In the genomic region with DNA sequence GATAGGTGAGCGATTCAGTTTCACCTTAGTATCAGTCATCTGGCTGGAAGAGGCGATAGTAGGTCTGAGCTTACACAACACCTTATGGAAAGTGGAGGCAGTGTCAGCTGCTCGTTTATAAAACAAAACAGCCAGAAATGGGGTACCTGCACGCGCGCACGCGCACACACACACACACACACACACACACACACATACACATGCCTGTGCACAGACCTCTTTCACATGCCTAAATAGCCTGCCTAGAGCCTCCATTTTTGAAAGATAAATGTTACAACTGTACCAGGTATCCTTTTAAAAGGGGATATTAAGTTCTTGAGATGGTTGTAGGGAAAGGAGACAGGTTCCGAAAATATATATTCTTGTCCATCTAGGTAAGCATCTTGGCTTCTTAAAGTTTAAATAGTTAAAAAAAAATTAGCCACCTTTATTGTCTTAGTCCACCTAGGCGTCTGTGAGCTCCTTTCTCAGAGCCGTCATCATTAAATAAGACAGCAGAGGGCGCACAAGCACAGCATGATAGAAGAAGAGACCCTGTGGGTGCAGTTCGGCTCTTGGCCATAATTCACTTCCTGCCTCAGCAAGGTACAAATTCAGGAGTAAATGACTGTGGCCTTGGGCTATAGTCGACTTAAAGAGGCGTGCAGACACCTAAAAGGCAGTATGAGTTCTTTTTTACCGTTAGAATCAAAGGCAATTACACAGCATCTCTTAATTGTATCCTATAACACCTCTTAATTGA, we compare ENCODE assay signal across 8 mouse cellular contexts.
DNase-seq lines count a peak whose midpoint lies in the region; ATAC-seq and TF ChIP-seq lines count a peak whose summit lies in the region.

No protein-coding gene starts in this region.

- H3K4me1 ChIP-seq in ES-E14 (ENCODE audit: control insufficient read depth in 2 of 2, insufficient read depth in 2 of 2, low read length in 2 of 2, poor library complexity in 1 of 2), result peaks cover 11 to 18% of the 10 kb centered on the region in 2 experiments
- H3K4me1 ChIP-seq in hindbrain, embryonic 10.5 days (replicated peaks), result no peaks in the 10 kb centered on the region

- 52% methylated on average over 16 of the region's 16 CpGs for WGBS in hindbrain, embryonic 10.5 days

- H3K4me3 ChIP-seq in ES-E14 (ENCODE audit: insufficient read depth in 1 of 2, low read depth in 1 of 2, low read length in 2 of 2, poor library complexity in 1 of 2, severe bottlenecking in 1 of 2), result no peak overlapping the region
- no peak overlapping the region for H3K4me3 ChIP-seq in hindbrain, embryonic 10.5 days

- no peak overlapping the region for H3K9ac ChIP-seq in ES-E14 (ENCODE audit: insufficient read depth, low read depth, low read length, poor library complexity, severe bottlenecking)

- H3K9me3 ChIP-seq in ES-E14 (ENCODE audit: control insufficient read depth, insufficient read depth, low read depth, low read length), result no peaks in the 10 kb centered on the region
- no peaks in the 10 kb centered on the region for H3K9me3 ChIP-seq in hindbrain, embryonic 10.5 days

- in situ Hi-C loops in ES-E14 (cut with MboI; ENCODE audit: low sequenced_read_pairs in 2 of 2, unreplicated experiment in 2 of 2), result loop anchor here in 1 of 2 experiments (5.0 kb wide), 1 partner anchor 544 kb away; no protein-coding TSS in a partner anchor

- H3K36me3 ChIP-seq in ES-E14 (ENCODE audit: control insufficient read depth, insufficient read depth, low read length, poor library complexity, severe bottlenecking), result no peaks in the 10 kb centered on the region
- no peaks in the 10 kb centered on the region for H3K36me3 ChIP-seq in hindbrain, embryonic 10.5 days

- DNase-seq in ES-E14 (ENCODE audit: low read depth, low spot score), result peak; percentile 77
- peak; percentile 26 for DNase-seq in adrenal gland, postnatal 25 days
- peak; percentile 20 for DNase-seq in fibroblast of lung, adult 2 months (ENCODE audit: low read depth)
- peak; percentile 76 for DNase-seq in hindbrain, embryonic 10.5 days (ENCODE audit: low spot score)
- peak; percentile 23 to 78 for DNase-seq in layer of hippocampus, adult 8-10 months (ENCODE audit: low spot score in 2 of 2)
- DNase-seq in lung, postnatal 14 days, result peak; percentile 78
- peak; percentile 63 for DNase-seq in right cerebral cortex, adult 18-20 months

- H3K27me3 ChIP-seq in hindbrain, embryonic 10.5 days (ENCODE audit: insufficient read depth, poor library complexity, severe bottlenecking), result peaks cover 54% of the 10 kb centered on the region

- no peak for ATAC-seq in erythroid progenitor cell, adult 5-6 weeks (replicated peaks; ENCODE audit: low FRiP score, poor library complexity, severe bottlenecking)

- H3K27ac ChIP-seq in ES-E14 (ENCODE audit: insufficient read depth, low read depth, low read length, poor library complexity, severe bottlenecking), result no peak overlapping the region
- H3K27ac ChIP-seq in hindbrain, embryonic 10.5 days, result no peak overlapping the region

TF ChIP-seq in ES-E14, 5 proteins besides CTCF, POLR2A, EP300 and RAD21:
- no peak for TF ChIP-seq HCFC1 (IDR thresholded peaks at IDR 0.05; ENCODE audit: borderline replicate concordance, insufficient read depth, low read length)
- peak; percentile 75 for TF ChIP-seq ZC3H11A (IDR thresholded peaks at IDR 0.05; ENCODE audit: borderline replicate concordance, low read depth, low read length)
- no peak for TF ChIP-seq ZNF384 (IDR thresholded peaks at IDR 0.05; ENCODE audit: low read depth, low read length)
- TF ChIP-seq MAFK (IDR thresholded peaks at IDR 0.05; ENCODE audit: insufficient read depth, low read depth, low read length), result no peak
- TF ChIP-seq CHD2 (IDR thresholded peaks at IDR 0.05; ENCODE audit: low read depth, low read length), result no peak

Comparison
In these comparisons a context has a peak if more than half of its experiments do, and no peak if none do; other contexts are left out.
1. DNase-seq: peak in every context shown above with its lines; median percentile 78 in lung, postnatal 14 days; 77 in ES-E14; 76 in hindbrain, embryonic 10.5 days; 63 in right cerebral cortex, adult 18-20 months; 50 in layer of hippocampus, adult 8-10 months; 26 in adrenal gland, postnatal 25 days; 20 in fibroblast of lung, adult 2 months.